Mouse (Mus musculus) embryonic fibroblast, embryonic 13.5 days (primary cell): ENCODE measurements around the gene Lamb3.

Experiments
- CTCF ChIP-seq: IDR thresholded peaks from 2 replicates; pipeline ENCODE4 v1.5.1; 2011; ENCODE audit warnings: mild to moderate bottlenecking, control low read depth, low read length, moderate library complexity, borderline replicate concordance; ENCODE audit not compliant: insufficient read depth
- POLR2A ChIP-seq: IDR thresholded peaks from 2 replicates; pipeline ENCODE4 v1.6.1; 2011; ENCODE audit warnings: low read depth, mild to moderate bottlenecking, control low read depth, low read length, moderate library complexity

DNA sequence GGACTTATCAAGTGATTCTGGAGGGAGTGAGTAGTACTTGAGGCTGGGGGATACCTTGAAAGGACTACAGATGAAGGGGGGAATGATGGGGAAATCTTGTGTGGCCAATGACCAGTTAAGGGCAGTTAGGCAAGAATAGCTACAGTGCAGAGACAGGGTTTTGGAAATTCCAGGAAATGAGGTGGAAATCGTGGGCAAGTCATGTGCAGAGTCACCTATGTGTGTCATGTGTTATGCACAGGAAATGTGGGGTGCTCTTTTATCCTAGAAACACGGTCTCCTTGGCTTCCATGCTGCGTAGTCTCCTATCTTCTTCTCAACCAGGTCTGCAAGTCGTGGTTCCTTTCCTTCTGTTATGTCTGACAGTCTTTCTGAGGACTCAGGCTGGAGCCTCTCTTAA, 72.0 kb downstream of the Lamb3 start:
- TF ChIP-seq CTCF = no peak
- TF ChIP-seq POLR2A = no peak
